ENCODE assay signal across 15 mouse cellular contexts in the genomic region with DNA sequence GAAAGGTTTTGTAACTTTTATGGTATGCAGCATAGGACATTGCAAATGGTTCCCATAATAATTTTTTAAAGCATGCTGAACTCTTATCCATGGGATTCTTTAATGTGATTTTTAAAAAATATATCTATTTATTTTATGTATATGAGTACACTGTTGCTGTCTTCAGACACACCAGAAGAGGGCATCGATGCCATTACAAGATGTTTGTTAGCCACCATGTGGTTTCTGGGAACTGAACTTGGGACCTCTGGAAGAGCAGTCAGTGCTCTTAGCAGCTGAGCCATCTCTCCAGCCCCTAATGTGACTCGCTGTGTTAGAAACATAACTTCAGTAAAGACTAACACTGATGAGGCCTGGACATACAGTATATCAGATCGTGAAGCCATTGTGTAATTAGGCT. TPM values are rescaled to one million over a fixed set of nuclear protein-coding genes. Genes with fewer than 3 reads are reported as not detected.
"Had no signal": no experiment of that assay in that cellular context is flagged by ENCODE, and none has a peak within 500 bp of the region (broad histone marks: within the 10 kb centered on the region; RNA-seq: fewer than 3 reads in every experiment).

No protein-coding gene starts in this region.

- H3K9ac ChIP-seq: limb, embryonic 13.5 days; midbrain, embryonic 13.5 days; stomach, embryonic 15.5 days had no signal

- H3K4me2 ChIP-seq: limb, embryonic 13.5 days; midbrain, embryonic 13.5 days; stomach, embryonic 15.5 days had no signal

- H3K9me3 ChIP-seq: limb, embryonic 13.5 days; megakaryocyte, embryonic 14.5 days; midbrain, embryonic 13.5 days; stomach, embryonic 15.5 days had no signal

- H3K27me3 ChIP-seq: limb, embryonic 13.5 days; megakaryocyte, embryonic 14.5 days; midbrain, embryonic 13.5 days; stomach, embryonic 15.5 days had no signal

- H3K27ac ChIP-seq: limb, embryonic 13.5 days; macrophage; midbrain, embryonic 13.5 days; stomach, embryonic 15.5 days had no signal

- H3K4me3 ChIP-seq: limb, embryonic 13.5 days; megakaryocyte, embryonic 14.5 days; midbrain, embryonic 13.5 days; stomach, embryonic 15.5 days had no signal

- DNase-seq: kidney, adult 8-10 months; kidney, postnatal 25 days; left cerebral cortex, postnatal 4 days; lung, postnatal 10 days; right cerebral cortex, postnatal 14 days; thymus, adult 2 months; thymus, postnatal 25 days had no signal

- ATAC-seq: inflammation-experienced regulatory T-cells, adult 6 months; intestine, postnatal 0 days; midbrain, embryonic 13.5 days had no signal

RNA-seq across cellular contexts. Expression of gene Hfm1, which starts 40.3 kb away (rescaled TPM):
- polyA plus RNA-seq: inflammation-experienced regulatory T-cells, adult 6 months; macrophage; spleen, adult 2 months had no signal
